Mouse (Mus musculus) intestine, embryonic 14.5 days (tissue): ENCODE results near the gene Tmprss11f. TPM values are rescaled to one million over a fixed set of nuclear protein-coding genes. Genes with fewer than 3 reads are reported as not detected.
"Not testable (repeated sequence)": the region's sequence is repeated elsewhere in the genome, so short reads cannot be mapped to it uniquely, and the experiment has no call there.

Experiments
- ATAC-seq: fragments of 200-750 bp; cut with Nextera tagmentation; replicated peaks from 2 replicates; pipeline ENCODE4 v1.8.0; 2017; ENCODE audit warnings: low read depth, moderate number of reproducible peaks, moderate TSS enrichment, moderate library complexity; ENCODE audit not compliant: low FRiP score, low TSS enrichment
- DNase-seq: peaks from one replicate; pipeline ENCODE4 v3.0.0-alpha.2; 2018; ENCODE audit warnings: low spot score
- H3K27ac ChIP-seq: fragments of 300-500 bp; sonication (generic); 2 replicates; pipeline ENCODE4 v1.5.1; 2014; ENCODE audit warnings: low read depth, mild to moderate bottlenecking, control low read depth
- H3K27me3 ChIP-seq: fragments of 300-500 bp; sonication (generic); replicated peaks from 2 replicates; pipeline ENCODE4 v1.6.1; 2014; ENCODE audit warnings: low read length, control low read depth; ENCODE audit not compliant: control insufficient read depth, insufficient read depth
- H3K36me3 ChIP-seq: fragments of 300-500 bp; sonication (generic); 2 replicates; pipeline ENCODE4 v1.6.1; 2014; ENCODE audit warnings: low read length, control low read depth; ENCODE audit not compliant: control insufficient read depth, insufficient read depth
- H3K4me1 ChIP-seq: fragments of 300-500 bp; sonication (generic); replicated peaks from 2 replicates; pipeline ENCODE4 v1.6.1; 2014; ENCODE audit warnings: low read length, control low read depth, mixed read lengths; ENCODE audit not compliant: control insufficient read depth, insufficient read depth
- H3K4me2 ChIP-seq: fragments of 300-500 bp; sonication (generic); 2 replicates; pipeline ENCODE4 v1.6.1; 2014; ENCODE audit warnings: low read length
- H3K4me3 ChIP-seq: fragments of 300-500 bp; sonication (generic); 2 replicates; pipeline ENCODE4 v1.5.1; 2014; ENCODE audit warnings: low read depth, low read length, control low read depth, mixed read lengths
- H3K9ac ChIP-seq: fragments of 300-500 bp; sonication (generic); 2 replicates; pipeline ENCODE4 v1.6.1; 2014; ENCODE audit warnings: mild to moderate bottlenecking, low read length
- H3K9me3 ChIP-seq: fragments of 300-500 bp; sonication (generic); 2 replicates; pipeline ENCODE4 v1.6.1; 2016; ENCODE audit warnings: low read length, control low read depth; ENCODE audit not compliant: control insufficient read depth
- WGBS: fragments of 180-500 bp; shearing (Covaris S2); extraction: QIAGEN DNeasy Blood & Tissue Kit; methylation state at CpG from one replicate; pipeline ENCODE4 v1.1.7; 2014; 5-methylcytosine and 5-hydroxymethylcytosine counted together
- polyA plus RNA-seq: library from polyadenylated mRNA; unstranded; fragments of >200 nt; fragmentation: Nextera tagmentation; extraction: Ambion mirVana; gene quantifications from 2 replicates; pipeline ENCODE4 v1.2.1, GENCODE M21; 2014

Gene Tmprss11f
- polyA plus RNA-seq, 1 experiment from 2014 or later, result not detected

GRCm38 (mm10) chr5:86578761-86579160, 53.5 kb downstream of the Tmprss11f start:
- H3K4me3 ChIP-seq, H3K27me3 ChIP-seq, H3K27ac ChIP-seq, H3K36me3 ChIP-seq, ATAC-seq, H3K9me3 ChIP-seq, H3K4me1 ChIP-seq, H3K4me2 ChIP-seq, DNase-seq, H3K9ac ChIP-seq: not testable (repeated sequence)
- 75% methylated on average over 8 of the region's 8 CpGs for WGBS

GRCm38 (mm10) chr5:86546693-86547092, 85.5 kb downstream of the Tmprss11f start:
- no peaks in the 10 kb centered on the region for H3K4me1 ChIP-seq
- 85% methylated on average over 2 of the region's 2 CpGs for WGBS
- H3K4me3 ChIP-seq, result no peak overlapping the region
- no peaks in the 10 kb centered on the region for H3K27me3 ChIP-seq
- H3K4me2 ChIP-seq, result no peak overlapping the region
- H3K9ac ChIP-seq, result no peak overlapping the region
- ATAC-seq (no peak; the same call in 1 of the 2 replicates), DNase-seq (no peak)
- H3K27ac ChIP-seq, result no peak overlapping the region
- no peaks in the 10 kb centered on the region for H3K9me3 ChIP-seq
- no peaks in the 10 kb centered on the region for H3K36me3 ChIP-seq

GRCm38 (mm10) chr5:86540601-86541000, 91.6 kb downstream of the Tmprss11f start:
- ATAC-seq (no peak), DNase-seq (no peak)
- no peaks in the 10 kb centered on the region for H3K9me3 ChIP-seq
- H3K27me3 ChIP-seq, result no peaks in the 10 kb centered on the region
- no peak overlapping the region for H3K4me2 ChIP-seq
- no peaks in the 10 kb centered on the region for H3K4me1 ChIP-seq
- no peaks in the 10 kb centered on the region for H3K36me3 ChIP-seq
- WGBS, result 81% methylated on average over 3 of the region's 3 CpGs
- H3K27ac ChIP-seq, result no peak overlapping the region
- H3K4me3 ChIP-seq, result no peak overlapping the region
- no peak overlapping the region for H3K9ac ChIP-seq

GRCm38 (mm10) chr5:86528725-86529124, 103.5 kb downstream of the Tmprss11f start:
- no peak for DNase-seq

GRCm38 (mm10) chr5:86518500-86518899, 113.7 kb downstream of the Tmprss11f start, which contains the start of gene Tmprss11g:
Gene Tmprss11g (minus strand): TSS chr5:86518600.
- Histone ChIP-seq H3K9me3 (no peaks in the 10 kb centered on the region), H3K27me3 (no peaks in the 10 kb centered on the region), H3K9ac (no peak within 1 kb of the TSS), H3K4me3 (no peak within 1 kb of the TSS), H3K27ac (no peak within 1 kb of the TSS), H3K4me1 (no peaks in the 10 kb centered on the region), H3K36me3 (no peaks in the 10 kb centered on the region), H3K4me2 (no peak within 1 kb of the TSS)
- ATAC-seq (no peak), DNase-seq (no peak)
- 76% methylated on average over 9 of the region's 9 CpGs for WGBS

More at GRCm38 (mm10) chr5:86528725-86529124, 103.5 kb downstream of the Tmprss11f start:
- Histone ChIP-seq H3K27ac (no peak overlapping the region), H3K4me3 (no peak overlapping the region), H3K9me3 (no peaks in the 10 kb centered on the region), H3K36me3 (no peaks in the 10 kb centered on the region), H3K27me3 (no peaks in the 10 kb centered on the region), H3K4me2 (no peak overlapping the region), H3K4me1 (no peaks in the 10 kb centered on the region), H3K9ac (no peak overlapping the region)
- 62% methylated on average over 2 of the region's 2 CpGs for WGBS
- no peak for ATAC-seq

DNA sequence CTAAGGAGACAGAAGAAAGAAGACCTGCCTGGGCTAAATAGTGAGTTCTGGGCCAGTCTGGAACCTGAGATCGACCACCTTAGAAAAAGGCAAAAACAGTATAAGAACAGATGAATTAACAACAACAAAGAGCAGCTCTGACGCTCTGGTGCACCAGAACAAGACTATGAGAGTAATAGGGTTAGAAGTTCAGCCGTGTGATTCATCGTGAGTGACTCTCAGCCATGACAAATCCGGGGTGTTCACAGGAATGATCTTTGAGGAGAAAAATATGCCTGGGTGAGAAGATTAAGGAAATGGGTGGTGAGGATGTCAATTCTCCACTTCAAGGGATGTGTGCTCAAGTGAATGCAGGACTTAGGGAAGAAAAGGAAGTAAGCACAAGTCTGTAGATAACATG, 120.7 kb downstream of the Tmprss11f start:
- Histone ChIP-seq H3K9ac (no peak overlapping the region), H3K27me3 (no peaks in the 10 kb centered on the region), H3K4me3 (no peak overlapping the region), H3K36me3 (no peaks in the 10 kb centered on the region), H3K9me3 (no peaks in the 10 kb centered on the region), H3K4me1 (no peaks in the 10 kb centered on the region), H3K27ac (no peak overlapping the region), H3K4me2 (no peak overlapping the region)
- no peak for ATAC-seq
- no peak for DNase-seq
- 81% methylated on average over 5 of the region's 5 CpGs for WGBS

DNA sequence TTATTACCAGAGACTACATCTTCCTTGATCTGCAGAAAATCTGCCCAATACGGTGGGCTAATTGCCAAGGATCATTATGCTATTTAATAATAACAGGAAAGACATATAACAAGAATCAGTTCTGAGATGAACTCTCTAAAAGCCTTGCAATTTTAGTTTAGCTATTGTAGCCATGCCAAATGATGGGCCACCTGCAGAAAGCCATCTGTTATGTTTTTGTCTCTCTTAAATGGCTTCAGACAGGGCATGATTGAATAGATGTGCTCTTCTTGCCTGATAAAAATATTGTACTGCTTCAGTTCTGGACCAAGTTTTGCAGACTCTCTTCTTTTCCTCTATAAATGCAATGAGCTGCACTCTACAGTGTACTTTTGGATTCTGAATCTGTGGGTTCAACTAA, 138.8 kb downstream of the Tmprss11f start:
- DNase-seq (no peak), ATAC-seq (no peak)
- Histone ChIP-seq H3K4me3 (no peak overlapping the region), H3K4me1 (no peaks in the 10 kb centered on the region), H3K4me2 (no peak overlapping the region), H3K27me3 (no peaks in the 10 kb centered on the region), H3K36me3 (no peaks in the 10 kb centered on the region), H3K27ac (no peak overlapping the region), H3K9me3 (no peaks in the 10 kb centered on the region), H3K9ac (no peak overlapping the region)
- 67% methylated on average over 1 of the region's 1 CpGs for WGBS

DNA sequence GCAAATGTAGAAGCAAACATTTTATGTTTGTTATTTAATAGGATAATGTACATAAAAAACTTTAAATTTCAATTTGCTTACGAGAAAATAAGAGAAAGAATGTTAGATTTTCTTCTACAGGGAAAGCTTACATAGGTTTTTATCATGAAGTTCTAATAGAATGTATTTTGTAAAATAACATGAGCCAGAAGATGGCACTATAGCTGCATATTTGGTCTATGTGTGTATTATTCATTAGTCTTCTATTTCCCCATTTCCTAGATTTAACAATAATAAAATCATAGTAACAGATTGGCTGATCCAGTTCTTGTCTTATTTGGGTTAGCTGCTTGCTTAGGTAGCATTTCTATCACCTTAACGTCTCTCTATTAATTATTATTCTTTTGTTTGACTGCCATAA, 149.7 kb downstream of the Tmprss11f start:
- no peaks in the 10 kb centered on the region for H3K4me1 ChIP-seq
- no peak overlapping the region for H3K9ac ChIP-seq
- ATAC-seq (no peak; the same call in 1 of the 2 replicates), DNase-seq (no peak)
- 71% methylated on average over 2 of the region's 2 CpGs for WGBS
- no peak overlapping the region for H3K4me2 ChIP-seq
- no peaks in the 10 kb centered on the region for H3K27me3 ChIP-seq
- no peaks in the 10 kb centered on the region for H3K36me3 ChIP-seq
- no peak overlapping the region for H3K4me3 ChIP-seq
- H3K9me3 ChIP-seq, result no peaks in the 10 kb centered on the region
- no peak overlapping the region for H3K27ac ChIP-seq

- H3K4me2 ChIP-seq, result no peak overlapping the region
- no peak overlapping the region for H3K9ac ChIP-seq
- H3K27me3 ChIP-seq, result no peaks in the 10 kb centered on the region
- WGBS, result 83% methylated on average over 1 of the region's 1 CpGs
- H3K27ac ChIP-seq, result no peak overlapping the region
- no peak for ATAC-seq
- no peaks in the 10 kb centered on the region for H3K36me3 ChIP-seq
- no peak for DNase-seq
- H3K4me3 ChIP-seq, result no peak overlapping the region
- no peaks in the 10 kb centered on the region for H3K4me1 ChIP-seq
- no peaks in the 10 kb centered on the region for H3K9me3 ChIP-seq
Measured at GRCm38 (mm10) chr5:86482031-86482430, 150.2 kb downstream of the Tmprss11f start.
